Mouse (Mus musculus) embryonic fibroblast, embryonic 13.5 days (primary cell): ENCODE results near the gene Gm21969.
A peak's percentile ranks its signal among the peaks of the same experiment; 100 is the strongest.

Experiments
- CTCF ChIP-seq: IDR thresholded peaks from 2 replicates; pipeline ENCODE4 v1.5.1; 2011; ENCODE audit warnings: mild to moderate bottlenecking, control low read depth, low read length, moderate library complexity, borderline replicate concordance; ENCODE audit not compliant: insufficient read depth
- POLR2A ChIP-seq: IDR thresholded peaks from 2 replicates; pipeline ENCODE4 v1.6.1; 2011; ENCODE audit warnings: low read depth, mild to moderate bottlenecking, control low read depth, low read length, moderate library complexity

DNA sequence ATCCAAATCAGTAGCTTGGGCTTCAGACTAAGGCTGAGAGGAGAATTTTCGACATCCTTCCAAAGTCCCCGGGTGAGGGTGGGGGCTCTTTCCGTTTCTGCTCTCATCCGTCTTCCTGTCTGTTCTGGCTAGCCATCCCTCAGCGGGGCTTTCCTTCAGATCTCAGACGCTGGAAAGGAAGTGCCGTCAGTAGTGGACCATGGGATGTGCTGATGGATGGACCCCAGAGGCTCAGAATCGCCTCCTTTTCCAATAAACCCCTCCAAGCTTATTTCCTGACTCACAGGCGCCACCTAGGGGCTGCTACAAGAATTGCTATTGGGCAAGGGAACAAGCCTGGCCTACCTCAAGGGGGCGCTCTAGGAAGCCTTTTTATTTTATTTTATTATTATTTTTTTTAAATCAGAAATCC is 8.6 kb downstream of the Gm21969 start:
- TF ChIP-seq CTCF (peak; percentile 53), POLR2A (no peak)
